Mouse (Mus musculus) cerebellum, postnatal 14 days (tissue): ENCODE measurements at regions not wholly inside any gene's neighbourhood (a gene's known extent, or its start where the extent isn't known, plus 50 kb on each side); places are given as distances from the start of the nearest gene placed in this dataset.

ENCODE experiments used
- DNase-seq, 2 experiments: peaks; one replicate each; pipeline ENCODE4 v3.0.0; 2021; ENCODE audit warnings: mixed read lengths in 2 of 2

DNA sequence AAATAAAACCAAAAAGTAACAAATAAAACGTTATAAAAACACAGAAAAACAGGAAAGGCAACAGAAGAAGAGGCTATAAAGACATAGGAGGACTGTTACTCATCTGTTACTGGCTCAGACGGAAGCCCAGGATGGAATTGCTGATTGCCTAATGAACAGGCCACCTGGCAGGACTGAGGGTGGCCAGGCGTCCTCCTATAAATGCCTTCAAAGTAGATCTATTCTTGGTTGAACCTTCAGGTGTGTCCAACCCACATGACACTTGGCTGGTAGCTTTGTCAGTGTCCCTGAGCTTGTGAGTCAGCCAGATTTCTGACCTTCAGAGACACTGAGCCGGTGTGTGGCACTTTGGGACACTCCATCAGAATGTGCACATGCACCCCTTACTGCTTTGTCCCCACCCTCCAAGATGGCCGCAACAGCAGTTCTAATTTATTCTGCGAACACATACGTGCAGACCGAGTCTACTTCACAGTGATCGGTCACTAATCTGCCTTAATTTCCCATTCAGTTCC is 222.5 kb upstream of the Runx1 start:
- peak; percentile 15 to 32 for DNase-seq

- DNase-seq = no peak
Observed at GRCm38 (mm10) chr16:93047594-93047993, 221.6 kb upstream of the Runx1 start.

GRCm38 (mm10) chr16:93046221-93046620 is 220.3 kb upstream of the Runx1 start:
- DNase-seq = no peak

DNA sequence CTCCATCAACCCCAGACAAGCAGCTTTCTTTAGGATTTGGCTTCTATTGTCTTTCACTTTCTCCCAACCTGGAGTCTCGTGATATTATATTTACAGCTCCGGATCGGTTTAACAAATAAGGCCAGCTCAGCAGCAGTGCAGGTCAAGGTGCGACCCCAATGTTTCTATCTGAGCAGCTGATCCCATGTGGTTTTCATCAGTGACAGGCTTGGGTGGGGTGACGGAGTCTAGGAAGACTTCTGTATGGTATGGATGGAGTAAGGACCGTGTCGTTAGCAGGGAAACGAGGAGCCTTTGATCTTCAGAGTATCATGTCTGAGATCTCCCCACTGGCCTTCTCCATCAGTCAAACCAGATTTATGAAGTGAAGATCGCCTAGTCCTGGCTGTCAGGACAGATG is 217.4 kb upstream of the Runx1 start:
- DNase-seq = no peak

- DNase-seq = no peak
Observed at GRCm38 (mm10) chr16:93042941-93043340, 217.0 kb upstream of the Runx1 start.

DNA sequence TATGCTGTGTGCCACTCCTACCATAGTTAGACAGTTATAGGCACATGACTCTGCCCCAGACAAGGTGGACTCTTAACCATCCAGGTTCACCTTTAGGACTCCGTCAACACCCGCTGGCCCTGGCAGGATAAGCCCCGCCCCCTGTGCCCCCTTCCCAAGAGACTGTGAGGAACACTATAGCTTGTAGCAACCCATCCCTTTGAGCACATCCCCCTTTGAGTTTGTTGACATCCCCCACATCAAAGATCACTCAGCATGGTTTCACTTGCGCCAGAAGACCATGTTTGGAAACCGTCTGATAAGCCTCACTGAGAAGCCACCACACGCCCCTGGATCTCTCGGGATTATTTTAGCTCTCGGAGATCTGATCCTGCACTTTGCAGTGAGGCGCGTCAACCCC is 216.5 kb upstream of the Runx1 start:
- no peak for DNase-seq

GRCm38 (mm10) chr16:93041887-93042286 is 215.9 kb upstream of the Runx1 start:
- DNase-seq = no peak

DNA sequence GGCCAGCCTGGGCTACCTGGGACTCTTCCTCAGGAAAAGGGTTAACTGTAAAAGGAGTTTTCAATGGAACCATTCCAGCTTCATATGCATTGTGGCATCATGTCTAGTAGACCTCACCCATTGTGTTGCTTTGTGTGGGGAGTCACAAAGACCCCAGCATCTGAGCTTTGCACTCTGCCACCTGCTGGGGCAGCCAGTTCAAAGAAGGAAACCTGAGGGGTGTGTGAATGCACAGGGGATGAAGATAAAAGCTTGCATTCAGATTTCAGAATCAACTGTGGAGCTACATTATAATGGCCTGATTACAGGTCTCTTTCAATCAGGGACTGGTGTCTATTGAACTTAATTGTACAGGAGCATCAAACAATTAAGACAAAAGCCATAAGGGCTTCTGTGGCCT is 215.4 kb upstream of the Runx1 start:
- DNase-seq = no peak

- DNase-seq = no peak
Observed at GRCm38 (mm10) chr16:93035626-93036025, 209.7 kb upstream of the Runx1 start.

- DNase-seq = no peak
Observed at GRCm38 (mm10) chr16:93033943-93034342, 208.0 kb upstream of the Runx1 start.

DNA sequence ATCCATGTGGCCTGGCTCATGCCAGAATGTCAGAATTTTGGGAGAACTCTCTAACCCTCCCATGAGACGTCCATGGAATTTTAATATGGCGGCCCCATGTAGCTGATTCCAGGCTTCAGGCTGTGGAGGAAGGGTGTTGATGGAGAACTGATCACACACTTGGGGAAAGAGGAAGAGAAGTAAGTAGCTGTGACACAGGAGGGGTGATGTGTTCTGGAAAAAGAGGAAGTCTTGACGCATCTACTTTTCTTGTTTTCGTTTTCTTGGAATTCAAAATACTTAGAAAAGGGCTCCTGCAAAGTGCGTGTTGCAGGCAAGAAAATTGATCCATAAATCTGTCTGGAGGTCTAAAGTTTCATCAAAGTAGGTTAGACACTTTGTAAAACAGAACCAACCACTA is 205.7 kb upstream of the Runx1 start:
- no peak for DNase-seq

GRCm38 (mm10) chr16:93028640-93029039 is 202.7 kb upstream of the Runx1 start:
- no peak for DNase-seq

DNA sequence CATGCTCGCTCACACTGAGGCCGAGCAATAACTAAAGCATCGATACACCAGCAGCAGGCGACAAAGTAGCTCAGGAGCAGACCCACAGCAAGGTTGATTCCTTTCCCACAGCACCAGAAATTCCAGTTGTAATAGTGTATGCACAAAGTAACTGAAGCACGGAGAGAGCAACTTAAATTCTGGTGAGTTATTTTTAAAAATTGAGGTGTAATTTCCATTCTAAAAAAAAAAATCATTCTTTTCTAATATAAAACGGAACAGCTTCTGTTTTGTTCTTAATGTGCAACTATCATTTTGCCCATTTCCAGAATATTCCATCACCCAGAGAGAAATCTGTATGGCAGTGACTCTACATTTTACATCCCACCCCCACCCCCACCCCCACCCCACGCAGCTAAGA is 202.1 kb upstream of the Runx1 start:
- DNase-seq = no peak

DNA sequence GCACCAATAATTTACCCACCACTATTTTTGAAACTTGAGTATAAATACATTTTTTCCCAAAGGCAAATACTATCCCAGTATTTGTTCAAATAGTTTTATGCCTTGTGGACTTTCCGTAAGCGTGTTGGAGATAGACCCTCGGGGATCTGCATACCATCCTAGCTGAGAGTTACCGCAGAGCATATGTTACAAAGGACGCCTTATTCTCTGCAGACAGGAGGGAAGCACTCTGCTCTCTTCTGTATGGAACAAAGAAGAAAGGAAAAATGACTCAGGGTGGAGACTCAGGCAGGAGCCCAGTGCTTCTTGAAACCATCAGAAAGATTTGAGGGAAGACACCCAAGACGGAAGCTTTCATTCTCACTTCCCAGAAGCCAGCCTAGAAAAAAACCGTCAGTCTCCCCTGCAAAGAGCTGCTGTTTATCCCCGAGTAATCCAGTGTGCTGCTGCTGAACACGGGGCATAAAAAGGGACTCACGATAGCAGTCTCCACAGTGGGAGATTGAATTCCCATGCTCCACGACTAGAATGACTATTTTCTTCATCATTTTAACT is 200.2 kb upstream of the Runx1 start:
- no peak for DNase-seq

GRCm38 (mm10) chr16:93019800-93020555 is 194.0 kb upstream of the Runx1 start:
- DNase-seq = no peak

DNA sequence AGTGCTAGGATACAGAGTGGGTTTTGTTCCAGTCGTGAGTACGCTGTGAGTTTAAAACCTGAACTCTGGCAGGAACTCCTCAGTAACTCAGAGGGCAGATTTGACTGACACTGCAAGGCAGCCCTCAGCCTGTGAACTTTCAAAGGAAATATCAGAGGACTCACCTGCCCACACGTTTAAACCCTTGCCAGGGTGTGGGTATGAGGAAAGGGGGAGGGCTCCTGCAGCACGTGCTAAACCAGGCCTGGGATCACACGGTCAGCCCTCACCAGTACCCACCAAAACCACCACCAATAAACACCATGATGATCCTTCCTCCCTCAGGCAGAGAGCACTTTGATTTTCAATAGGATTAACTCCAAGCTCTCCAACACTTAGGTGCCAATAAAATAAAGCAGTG is 192.8 kb upstream of the Runx1 start:
- no peak for DNase-seq

DNA sequence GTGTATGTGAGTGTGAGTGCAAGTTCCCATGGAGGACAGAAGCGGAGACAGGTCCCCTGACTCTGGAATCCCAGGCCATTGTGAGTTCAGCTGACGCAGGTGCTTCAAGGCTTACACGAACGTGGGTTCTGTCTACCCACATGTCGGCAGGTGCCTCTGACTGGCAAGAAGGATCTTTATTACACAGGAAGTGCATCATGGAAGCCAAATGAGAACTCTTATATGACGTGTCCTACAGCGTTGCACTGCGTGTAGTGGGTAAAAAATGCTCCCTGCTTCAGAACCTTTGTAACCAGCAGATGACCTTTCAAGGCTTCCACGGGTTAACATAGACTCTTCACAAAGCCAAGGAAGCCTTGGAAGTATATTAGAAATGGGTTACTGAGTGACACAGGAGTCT is 191.1 kb upstream of the Runx1 start:
- DNase-seq = no peak

- DNase-seq = no peak
Observed at GRCm38 (mm10) chr16:93015636-93016035, 189.7 kb upstream of the Runx1 start.

GRCm38 (mm10) chr16:93014991-93015390 is 189.0 kb upstream of the Runx1 start:
- DNase-seq = no peak

- no peak for DNase-seq
Observed at GRCm38 (mm10) chr16:93013881-93014280, 187.9 kb upstream of the Runx1 start.

DNA sequence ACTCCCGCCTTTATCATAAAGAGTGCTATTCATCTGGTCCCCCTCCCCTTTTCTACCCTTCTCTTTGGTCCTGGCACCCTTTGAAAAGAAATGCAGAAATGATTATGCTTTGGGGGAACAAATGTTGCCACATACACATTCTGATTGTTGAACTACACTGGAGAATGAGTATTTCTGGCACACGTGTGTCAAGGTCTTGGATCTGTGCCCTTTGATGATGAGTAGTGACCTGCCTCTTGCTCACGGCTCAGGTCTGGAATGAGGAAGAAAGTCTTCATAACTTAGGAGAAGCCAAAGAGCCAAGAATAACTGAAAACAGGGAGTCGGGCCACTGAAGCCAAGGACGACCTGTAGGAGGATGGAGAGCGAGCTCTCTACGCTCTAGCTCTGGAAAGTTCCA is 187.3 kb upstream of the Runx1 start:
- no peak for DNase-seq

- no peak for DNase-seq
Observed at GRCm38 (mm10) chr16:93011474-93011873, 185.5 kb upstream of the Runx1 start.

DNA sequence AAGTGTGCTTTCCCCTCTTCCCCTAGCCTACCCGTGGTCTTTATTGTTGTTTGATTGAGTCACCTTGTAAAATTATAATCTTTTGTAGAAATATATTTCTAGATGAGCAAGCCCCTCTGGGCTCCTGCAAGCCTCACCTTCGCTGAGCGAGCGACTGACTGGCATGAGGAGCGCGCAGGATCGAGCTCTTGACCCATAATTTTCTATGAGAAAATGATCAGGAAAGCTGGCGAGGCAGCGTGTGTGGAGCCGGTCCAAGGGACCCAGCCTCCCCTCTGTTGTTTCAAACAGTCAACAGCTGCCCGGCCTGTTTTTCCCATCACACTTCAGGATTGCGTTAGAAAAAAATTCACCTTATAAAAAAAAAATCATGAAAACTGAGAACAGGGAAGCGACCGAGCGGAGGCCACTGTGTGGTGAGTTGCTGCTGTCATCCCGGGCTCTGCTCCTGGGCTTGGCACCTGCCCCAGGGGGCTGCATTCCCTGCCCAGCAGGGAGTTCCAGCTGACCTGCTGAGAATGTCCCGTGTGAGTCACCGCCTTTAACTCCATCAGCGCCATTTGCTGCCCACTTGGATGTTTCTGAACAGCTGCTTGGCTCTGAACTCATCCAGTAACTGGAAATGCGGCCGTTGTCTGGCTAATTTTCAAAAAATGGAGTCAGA is 180.5 kb upstream of the Runx1 start:
- peak; percentile 40 to 50 for DNase-seq

- no peak for DNase-seq
Observed at GRCm38 (mm10) chr16:93005470-93005869, 179.5 kb upstream of the Runx1 start.
